Mouse (Mus musculus) myocyte (in vitro differentiated cells): ENCODE measurements around the gene Rai1.
A peak's percentile ranks its signal among the peaks of the same experiment; 100 is the strongest.

Experiments used
- CEBPB ChIP-seq: IDR thresholded peaks from 2 replicates; pipeline ENCODE4 v1.6.1; 2011; ENCODE audit warnings: mild to moderate bottlenecking, moderate library complexity; ENCODE audit not compliant: poor library complexity, insufficient read depth, severe bottlenecking
- MAX ChIP-seq: IDR thresholded peaks from one replicate; pipeline ENCODE4 v1.6.1; 2011; ENCODE audit warnings: low read depth, mild to moderate bottlenecking, control low read depth
- MYOG ChIP-seq, 3 experiments: IDR thresholded peaks; one replicate each; pipeline ENCODE4 v1.6.1; 2011; ENCODE audit warnings: control low read depth in 2 of 3, low read depth in 2 of 3, mild to moderate bottlenecking in 2 of 3; ENCODE audit not compliant: insufficient read length in 2 of 3, control insufficient read depth in 1 of 3, insufficient read depth in 1 of 3
- POLR2A ChIP-seq: IDR thresholded peaks from one replicate; pipeline ENCODE4 v1.6.1; 2011; ENCODE audit warnings: low read depth, mild to moderate bottlenecking, control low read depth, moderate library complexity; ENCODE audit not compliant: insufficient read length
- POLR2AphosphoS2 ChIP-seq: IDR thresholded peaks from one replicate; pipeline ENCODE4 v1.6.1; 2011; ENCODE audit warnings: low read depth, control low read depth; ENCODE audit not compliant: insufficient read length
- REST ChIP-seq: IDR thresholded peaks from one replicate; pipeline ENCODE4 v1.6.1; 2011; ENCODE audit warnings: mild to moderate bottlenecking, control low read depth, moderate library complexity; ENCODE audit not compliant: insufficient read depth, insufficient read length
- SRF ChIP-seq: IDR thresholded peaks from one replicate; pipeline ENCODE4 v1.6.1; 2011; ENCODE audit warnings: low read depth; ENCODE audit not compliant: control insufficient read depth, insufficient read length
- TCF12 ChIP-seq: IDR thresholded peaks from one replicate; pipeline ENCODE4 v1.6.1; 2011; ENCODE audit warnings: mild to moderate bottlenecking, control low read depth; ENCODE audit not compliant: poor library complexity, insufficient read depth, severe bottlenecking
- TCF3 ChIP-seq: IDR thresholded peaks from one replicate; pipeline ENCODE4 v1.6.1; 2011; ENCODE audit warnings: low read depth, control low read depth; ENCODE audit not compliant: insufficient read length
- USF1 ChIP-seq: IDR thresholded peaks from one replicate; pipeline ENCODE4 v1.6.1; 2011; ENCODE audit warnings: low read depth, mild to moderate bottlenecking, control low read depth, moderate library complexity

GRCm38 (mm10) chr11:60108631-60109172, 3.9 kb downstream of the Rai1 start:
- TF ChIP-seq TCF12 (no peak), CEBPB (no peak), POLR2A (no peak), POLR2AphosphoS2 (no peak), SRF (no peak), MAX (no peak), USF1 (no peak), TCF3 (no peak), REST (no peak), MYOG (IDR thresholded peaks at IDR 0.05; ENCODE audit: control insufficient read depth in 1 of 3, insufficient read depth in 1 of 3, insufficient read length in 2 of 3, low read depth in 2 of 3) (peak in 1 of 3 experiments; percentile 44)
